Comparison of ENCODE assay signal across 25 mouse cellular contexts in the genomic region with DNA sequence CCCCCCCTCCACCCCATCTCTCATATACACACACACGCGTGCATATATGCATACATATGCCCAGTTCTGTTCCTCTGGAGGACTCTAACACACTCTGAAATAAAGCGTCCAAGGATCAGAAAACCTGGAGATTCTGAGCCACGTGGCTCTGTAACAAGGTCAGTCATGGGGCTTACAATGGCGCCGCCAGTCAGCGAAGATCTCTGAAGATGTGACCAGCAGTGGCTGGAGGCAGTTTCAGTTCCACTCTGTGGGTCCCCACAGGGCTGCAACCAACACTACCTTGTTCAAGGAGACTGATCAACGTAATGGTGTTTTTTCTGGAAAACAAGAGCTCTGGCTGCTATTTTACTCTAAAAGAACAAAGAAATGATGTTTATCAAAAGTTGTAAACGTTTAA. TPM values are rescaled to one million over a fixed set of nuclear protein-coding genes. Genes with fewer than 3 reads are reported as not detected.
A peak's percentile ranks its signal among the peaks of the same experiment; 100 is the strongest.
DNase-seq lines count a peak whose midpoint lies in the region; TF ChIP-seq lines count a peak whose summit lies in the region.
"Had no signal": no experiment of that assay in that cellular context is flagged by ENCODE, and none has a peak within 500 bp of the region (broad histone marks: within the 10 kb centered on the region; RNA-seq: fewer than 3 reads in every experiment).

No protein-coding gene starts in this region.

- DNase-seq in layer of hippocampus, adult 11-12 months (ENCODE audit: low spot score): peak; percentile 28
- DNase-seq in layer of hippocampus, postnatal 14 days (ENCODE audit: low spot score in 2 of 2): no peak
- DNase-seq in B cell, adult 2 months: peak; percentile 43 to 48
- peak; percentile 60 to 64 for DNase-seq in monocyte, adult 2 months (ENCODE audit: low read depth in 1 of 2, low spot score in 2 of 2)
- no peak for DNase-seq in kidney, postnatal 10 days
- no peak for DNase-seq in gastrocnemius, adult 2 months
- DNase-seq in left cerebral cortex, postnatal 25 days (ENCODE audit: low spot score in 2 of 2): no peak
- DNase-seq: cerebellum, adult 11-12 months; cerebellum, postnatal 14 days; forebrain, postnatal 0 days; left cerebral cortex, postnatal 4 days; midbrain, embryonic 14.5 days; retina, postnatal 1 day had no signal

- H3K4me3 ChIP-seq in bone marrow macrophage, adult 2 months (ENCODE audit: insufficient read depth, low read length): no peak overlapping the region
- H3K4me3 ChIP-seq in gastrocnemius, adult 2 months: no peak overlapping the region
- H3K4me3 ChIP-seq: forebrain, embryonic 10.5 days; heart, adult 2 months; kidney, embryonic 15.5 days; layer of hippocampus, adult 2 months had no signal

- peaks cover 40% of the 10 kb centered on the region for H3K4me1 ChIP-seq in bone marrow macrophage, adult 2 months (ENCODE audit: control insufficient read depth, insufficient read depth, low read length)
- H3K4me1 ChIP-seq: forebrain, embryonic 10.5 days; kidney, embryonic 15.5 days had no signal

- no peak for TF ChIP-seq POLR2A in bone marrow macrophage, adult 2 months (IDR thresholded peaks at IDR 0.05; ENCODE audit: borderline replicate concordance, low read depth, low read length)

- intact Hi-C loops in gastrocnemius, adult 2 months (cut with DNase I): no loop called here
- intact Hi-C loops in left cerebral cortex, postnatal 25 days (cut with DNase I): no loop called here

- H3K27ac ChIP-seq in bone marrow macrophage, adult 2 months (ENCODE audit: insufficient read depth, low read depth, low read length): peak overlapping the region; percentile 94
- no peak overlapping the region for H3K27ac ChIP-seq in gastrocnemius, adult 2 months
- H3K27ac ChIP-seq: forebrain, embryonic 10.5 days; layer of hippocampus, adult 2 months had no signal

- no peak for TF ChIP-seq CTCF in bone marrow macrophage, adult 2 months (IDR thresholded peaks at IDR 0.05; ENCODE audit: low read depth, low read length)
- no peak for TF ChIP-seq CTCF in gastrocnemius, adult 2 months (IDR thresholded peaks at IDR 0.05)

RNA-seq across cellular contexts. Expression of a gene that starts 12.7 kb away (rescaled TPM):
- not detected for total RNA-seq in layer of hippocampus, postnatal 14 days (2021)
- 1.6 and 1.9 TPM in 2 replicates for polyA plus RNA-seq in bone marrow macrophage, adult 2 months (2012; ENCODE audit: insufficient read depth, insufficient read length, missing spikeins)
- total RNA-seq in gastrocnemius, adult 2 months (2021): not detected
- total RNA-seq in left cerebral cortex, postnatal 25 days (2021): not detected
- total RNA-seq: adrenal gland, postnatal 14 days; ES-E14; forebrain, postnatal 0 days; gastrocnemius, adult 18-20 months; heart, adult 2 months; heart, postnatal 36 days; layer of hippocampus, adult 2 months; left cerebral cortex, adult 18-20 months; left cerebral cortex, postnatal 4 days had no signal
- polyA plus RNA-seq: forebrain, embryonic 10.5 days; forebrain, postnatal 0 days; hindbrain, embryonic 16.5 days; intestine, postnatal 0 days; kidney, embryonic 15.5 days had no signal

RNA-seq across cellular contexts. Expression of a gene that starts 35.9 kb away (rescaled TPM):
- total RNA-seq in layer of hippocampus, postnatal 14 days (2021): 1 to 10 TPM; 6.4 to 8.9 TPM
- polyA plus RNA-seq in bone marrow macrophage, adult 2 months (2012; ENCODE audit: insufficient read depth, insufficient read length, missing spikeins): 53.5 and 58.2 TPM in 2 replicates
- 10 to 100 TPM; 12.6 to 14.4 TPM for total RNA-seq in gastrocnemius, adult 2 months (2021)
- total RNA-seq in left cerebral cortex, postnatal 25 days (2021): 1 to 10 TPM; 9.2 to 9.8 TPM

RNA-seq across cellular contexts. Expression of a gene that starts 51.6 kb away (rescaled TPM):
- total RNA-seq in layer of hippocampus, postnatal 14 days (2021): 100 to 1,000 TPM; 101 to 112 TPM
- 131 TPM in 2 replicates for polyA plus RNA-seq in bone marrow macrophage, adult 2 months (2012; ENCODE audit: insufficient read depth, insufficient read length, missing spikeins)
- total RNA-seq in gastrocnemius, adult 2 months (2021): 1 to 10 TPM; 5.2 to 9.7 TPM
- total RNA-seq in left cerebral cortex, postnatal 25 days (2021): 10 to 100 TPM; 50.2 to 54.0 TPM

Comparison
In these comparisons a context has a peak if more than half of its experiments do, and no peak if none do; other contexts are left out.
1. DNase-seq: peak in layer of hippocampus, adult 11-12 months (single experiment), B cell, adult 2 months (2 of 2) and monocyte, adult 2 months (2 of 2); none in layer of hippocampus, postnatal 14 days (0 of 2), kidney, postnatal 10 days (single experiment), gastrocnemius, adult 2 months (single experiment) and left cerebral cortex, postnatal 25 days (0 of 2).
2. RNA of a gene that starts 51.6 kb away (total RNA-seq): 101 to 112 TPM in layer of hippocampus, postnatal 14 days and 50.2 to 54.0 TPM in left cerebral cortex, postnatal 25 days; 5.2 to 9.7 TPM in gastrocnemius, adult 2 months; every median in the first group is over 4 times any median in the second.